Mouse (Mus musculus) spleen, postnatal 10 days (tissue): ENCODE data around the gene Ccdc36.

Experiments used
- DNase-seq, 2 experiments: peaks; one replicate each; pipeline ENCODE4 v3.0.0; 2021 to 2022; ENCODE audit warnings: low spot score in 2 of 2

Gene Ccdc36

DNA sequence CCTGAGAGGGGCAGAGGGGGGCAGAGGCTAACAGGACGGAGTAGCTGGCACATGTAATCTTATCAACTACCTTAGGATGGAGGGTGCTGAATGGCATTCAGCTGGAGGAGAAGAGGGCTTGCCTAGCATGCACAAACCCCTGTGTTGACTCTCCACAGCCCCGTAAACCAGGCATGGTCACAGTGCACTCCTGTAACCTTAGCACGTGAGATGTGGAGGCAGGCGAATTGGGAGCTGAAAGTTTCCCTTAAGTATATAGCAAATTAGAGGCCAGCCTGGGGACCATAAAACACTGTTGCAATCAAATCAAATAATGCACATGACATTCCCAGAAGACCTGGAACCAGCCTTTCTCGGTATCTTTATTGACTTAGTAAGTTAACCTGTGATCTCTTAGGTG lies 49.5 kb downstream of the Ccdc36 start:
- no peak for DNase-seq

DNA sequence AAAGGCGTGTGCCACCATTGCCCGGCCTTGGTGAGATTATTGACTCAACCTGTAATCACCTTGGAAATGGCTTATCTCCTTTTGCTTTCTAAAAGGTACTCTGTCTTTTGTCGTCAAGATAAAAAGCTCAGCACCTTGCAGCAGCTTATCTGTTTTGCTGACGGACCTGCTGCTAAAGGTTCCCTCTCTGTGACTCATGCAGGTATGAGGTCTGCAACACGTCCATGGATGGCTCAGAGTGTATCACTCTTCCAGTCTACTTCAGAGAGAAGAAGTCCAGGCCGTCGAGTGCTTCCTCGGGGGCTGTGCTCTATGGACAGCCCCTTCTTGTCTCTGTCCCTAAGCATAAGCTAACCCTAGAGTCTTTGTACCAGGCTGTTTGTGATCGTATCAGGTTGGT lies 50.0 kb downstream of the Ccdc36 start:
- no peak for DNase-seq
